Mouse (Mus musculus): ENCODE data around the gene Krtap4-6. TPM values are rescaled to one million over a fixed set of nuclear protein-coding genes. Genes with fewer than 3 reads are reported as not detected.

Gene Krtap4-6
- polyA plus RNA-seq, 1 experiment from 2014 or later = not detected

Other genes starting within 250 kb of the Krtap4-6 start
- gene Krt12, start 243.7 kb downstream of the Krtap4-6 start, polyA plus RNA-seq (2015; fragmentation: Nextera tagmentation; extraction: Ambion mirVana) = not detected in 2 replicates
- gene Krt20, start 227.8 kb downstream of the Krtap4-6 start, polyA plus RNA-seq (2015; fragmentation: Nextera tagmentation; extraction: Ambion mirVana) = 0.30 and 0.96 TPM in 2 replicates
- 4.9 and 5.4 TPM in 2 replicates for gene Krt23, start 172.8 kb downstream of the Krtap4-6 start, polyA plus RNA-seq (2015; fragmentation: Nextera tagmentation; extraction: Ambion mirVana)
- gene Krt39, start 144.6 kb downstream of the Krtap4-6 start, polyA plus RNA-seq (2015; fragmentation: Nextera tagmentation; extraction: Ambion mirVana) = not detected in 2 replicates
- not detected in 2 replicates for gene Krt40, start 122.8 kb downstream of the Krtap4-6 start, polyA plus RNA-seq (2015; fragmentation: Nextera tagmentation; extraction: Ambion mirVana)
- gene Krtap3-3, start 115.1 kb downstream of the Krtap4-6 start, polyA plus RNA-seq (2015; fragmentation: Nextera tagmentation; extraction: Ambion mirVana) = not detected in 2 replicates
- gene Krtap3-2, start 109.1 kb downstream of the Krtap4-6 start, polyA plus RNA-seq (2015; fragmentation: Nextera tagmentation; extraction: Ambion mirVana) = not detected in 2 replicates
- gene Gm11939, start 106.5 kb downstream of the Krtap4-6 start, polyA plus RNA-seq (2015; fragmentation: Nextera tagmentation; extraction: Ambion mirVana) = not detected in 2 replicates
- gene Krtap3-1, start 99.3 kb downstream of the Krtap4-6 start, polyA plus RNA-seq (2015; fragmentation: Nextera tagmentation; extraction: Ambion mirVana) = not detected in 2 replicates
- gene Krtap1-5, start 84.9 kb downstream of the Krtap4-6 start, polyA plus RNA-seq (2015; fragmentation: Nextera tagmentation; extraction: Ambion mirVana) = not detected in 2 replicates
- gene Krtap1-4, start 82.3 kb downstream of the Krtap4-6 start, polyA plus RNA-seq (2015; fragmentation: Nextera tagmentation; extraction: Ambion mirVana) = not detected in 2 replicates
- not detected in 2 replicates for gene Krtap1-3, start 74.6 kb downstream of the Krtap4-6 start, polyA plus RNA-seq (2015; fragmentation: Nextera tagmentation; extraction: Ambion mirVana)
- gene Krtap9-3, start 67.9 kb downstream of the Krtap4-6 start, polyA plus RNA-seq (2015; fragmentation: Nextera tagmentation; extraction: Ambion mirVana) = not detected in 2 replicates
- gene Gm11938, start 62.7 kb downstream of the Krtap4-6 start, polyA plus RNA-seq (2015; fragmentation: Nextera tagmentation; extraction: Ambion mirVana) = not detected in 2 replicates
- gene Gm11937, start 55.8 kb downstream of the Krtap4-6 start, polyA plus RNA-seq (2015; fragmentation: Nextera tagmentation; extraction: Ambion mirVana) = not detected in 2 replicates
- not detected in 2 replicates for gene Krtap2-4, start 51.1 kb downstream of the Krtap4-6 start, polyA plus RNA-seq (2015; fragmentation: Nextera tagmentation; extraction: Ambion mirVana)
- not detected in 2 replicates for gene Gm11562, start 45.5 kb downstream of the Krtap4-6 start, polyA plus RNA-seq (2015; fragmentation: Nextera tagmentation; extraction: Ambion mirVana)
- gene Krtap4-1, start 37.7 kb downstream of the Krtap4-6 start, polyA plus RNA-seq (2015; fragmentation: Nextera tagmentation; extraction: Ambion mirVana) = not detected in 2 replicates
- gene Krtap4-2, start 30.9 kb downstream of the Krtap4-6 start, polyA plus RNA-seq (2015; fragmentation: Nextera tagmentation; extraction: Ambion mirVana) = not detected in 2 replicates
- not detected in 2 replicates for gene Krtap4-7, start 21.9 kb downstream of the Krtap4-6 start, polyA plus RNA-seq (2015; fragmentation: Nextera tagmentation; extraction: Ambion mirVana)
- gene Gm11555, start 15.7 kb downstream of the Krtap4-6 start, polyA plus RNA-seq (2015; fragmentation: Nextera tagmentation; extraction: Ambion mirVana) = not detected in 2 replicates
- not detected in 2 replicates for gene Gm11563, start 7.0 kb downstream of the Krtap4-6 start, polyA plus RNA-seq (2015; fragmentation: Nextera tagmentation; extraction: Ambion mirVana)
- not detected in 2 replicates for gene Gm14190, start 24.8 kb upstream of the Krtap4-6 start, polyA plus RNA-seq (2015; fragmentation: Nextera tagmentation; extraction: Ambion mirVana)
- gene Gm14180, start 68.3 kb upstream of the Krtap4-6 start, polyA plus RNA-seq (2015; fragmentation: Nextera tagmentation; extraction: Ambion mirVana) = not detected in 2 replicates
- not detected in 2 replicates for gene Gm11595, start 107.0 kb upstream of the Krtap4-6 start, polyA plus RNA-seq (2015; fragmentation: Nextera tagmentation; extraction: Ambion mirVana)
- gene Krtap4-8, start 114.7 kb upstream of the Krtap4-6 start, polyA plus RNA-seq (2015; fragmentation: Nextera tagmentation; extraction: Ambion mirVana) = not detected in 2 replicates
- gene Krtap4-9, start 119.2 kb upstream of the Krtap4-6 start, polyA plus RNA-seq (2015; fragmentation: Nextera tagmentation; extraction: Ambion mirVana) = not detected in 2 replicates
- not detected in 2 replicates for gene Gm11596, start 127.5 kb upstream of the Krtap4-6 start, polyA plus RNA-seq (2015; fragmentation: Nextera tagmentation; extraction: Ambion mirVana)
- gene Gm11569, start 133.0 kb upstream of the Krtap4-6 start, polyA plus RNA-seq (2015; fragmentation: Nextera tagmentation; extraction: Ambion mirVana) = not detected in 2 replicates
- gene Gm11554, start 138.5 kb upstream of the Krtap4-6 start, polyA plus RNA-seq (2015; fragmentation: Nextera tagmentation; extraction: Ambion mirVana) = not detected in 2 replicates
- not detected in 2 replicates for gene Krtap4-13, start 143.9 kb upstream of the Krtap4-6 start, polyA plus RNA-seq (2015; fragmentation: Nextera tagmentation; extraction: Ambion mirVana)
- gene Gm11564, start 149.7 kb upstream of the Krtap4-6 start, polyA plus RNA-seq (2015; fragmentation: Nextera tagmentation; extraction: Ambion mirVana) = not detected in 2 replicates
- not detected in 2 replicates for gene 2300003K06Rik, start 172.1 kb upstream of the Krtap4-6 start, polyA plus RNA-seq (2015; fragmentation: Nextera tagmentation; extraction: Ambion mirVana)
- not detected in 2 replicates for gene Krtap4-16, start 185.6 kb upstream of the Krtap4-6 start, polyA plus RNA-seq (2015; fragmentation: Nextera tagmentation; extraction: Ambion mirVana)
- not detected in 2 replicates for gene Gm11568, start 192.0 kb upstream of the Krtap4-6 start, polyA plus RNA-seq (2015; fragmentation: Nextera tagmentation; extraction: Ambion mirVana)
- gene Gm11559, start 198.5 kb upstream of the Krtap4-6 start, polyA plus RNA-seq (2015; fragmentation: Nextera tagmentation; extraction: Ambion mirVana) = not detected in 2 replicates
- not detected in 2 replicates for gene Krtap9-1, start 207.4 kb upstream of the Krtap4-6 start, polyA plus RNA-seq (2015; fragmentation: Nextera tagmentation; extraction: Ambion mirVana)
- gene Gm11567, start 213.2 kb upstream of the Krtap4-6 start, polyA plus RNA-seq (2015; fragmentation: Nextera tagmentation; extraction: Ambion mirVana) = not detected in 2 replicates
- gene Krtap31-1, start 242.0 kb upstream of the Krtap4-6 start, polyA plus RNA-seq (2015; fragmentation: Nextera tagmentation; extraction: Ambion mirVana) = not detected in 2 replicates
- gene Gm11565, start 248.8 kb upstream of the Krtap4-6 start, polyA plus RNA-seq (2015; fragmentation: Nextera tagmentation; extraction: Ambion mirVana) = not detected in 2 replicates